Mouse (Mus musculus) midbrain, postnatal 0 days (tissue): ENCODE data around the gene Gm20388. TPM values are rescaled to one million over a fixed set of nuclear protein-coding genes. Genes with fewer than 3 reads are reported as not detected.

Experiments used
- ATAC-seq: fragments of 200-750 bp; cut with Nextera tagmentation; 2 replicates; pipeline ENCODE4 v1.8.0; 2017; ENCODE audit warnings: moderate number of reproducible peaks, mild to moderate bottlenecking, moderate TSS enrichment, moderate library complexity; ENCODE audit not compliant: low FRiP score
- DNase-seq: peaks from one replicate; pipeline ENCODE4 v3.0.0-alpha.2; 2015; ENCODE audit warnings: low spot score
- H3K27ac ChIP-seq: fragments of 300-500 bp; sonication (generic); 2 replicates; pipeline ENCODE4 v1.5.1; 2014; ENCODE audit warnings: low read depth, mild to moderate bottlenecking, low read length, mixed read lengths
- H3K27me3 ChIP-seq: fragments of 300-500 bp; sonication (generic); 2 replicates; pipeline ENCODE4 v1.6.1; 2014; ENCODE audit warnings: low read length, control low read depth, mixed read lengths; ENCODE audit not compliant: insufficient read depth
- H3K36me3 ChIP-seq: fragments of 300-500 bp; sonication (generic); 2 replicates; pipeline ENCODE4 v1.6.1; 2014; ENCODE audit warnings: low read length, control low read depth, mixed read lengths; ENCODE audit not compliant: insufficient read depth
- H3K4me1 ChIP-seq: fragments of 300-500 bp; sonication (generic); 2 replicates; pipeline ENCODE4 v1.6.1; 2014; ENCODE audit warnings: mild to moderate bottlenecking, control low read depth, antibody characterized with exemption, low read length, mixed read lengths; ENCODE audit not compliant: insufficient read depth
- H3K4me2 ChIP-seq: fragments of 300-500 bp; sonication (generic); 2 replicates; pipeline ENCODE4 v1.6.1; 2014; ENCODE audit warnings: low read depth, mild to moderate bottlenecking, low read length, mixed read lengths; ENCODE audit not compliant: poor library complexity, severe bottlenecking
- H3K4me3 ChIP-seq: fragments of 300-500 bp; sonication (generic); 2 replicates; pipeline ENCODE4 v1.5.1; 2014; ENCODE audit warnings: low read depth, mild to moderate bottlenecking, low read length, moderate library complexity
- H3K9ac ChIP-seq: fragments of 300-500 bp; sonication (generic); replicated peaks from 2 replicates; pipeline ENCODE4 v1.6.1; 2014; ENCODE audit warnings: mild to moderate bottlenecking, low read length, moderate library complexity, mixed read lengths; ENCODE audit not compliant: poor library complexity, severe bottlenecking
- H3K9me3 ChIP-seq: fragments of 300-500 bp; sonication (generic); 2 replicates; pipeline ENCODE4 v1.6.1; 2016; ENCODE audit warnings: low read length, control low read depth
- CTCF ChIP-seq: IDR thresholded peaks from 2 replicates; pipeline ENCODE4 v1.5.1; 2016; ENCODE audit warnings: antibody characterized with exemption, mild to moderate bottlenecking
- WGBS: fragments of 180-500 bp; shearing (Covaris S2); extraction: QIAGEN DNeasy Blood & Tissue Kit; methylation state at CpG from one replicate; pipeline ENCODE4 v1.1.7; 2014; 5-methylcytosine and 5-hydroxymethylcytosine counted together
- polyA plus RNA-seq: library from polyadenylated mRNA; unstranded; fragments of >200 nt; fragmentation: Nextera tagmentation; extraction: Ambion mirVana; gene quantifications from 2 replicates; pipeline ENCODE4 v1.2.1, GENCODE M21; 2015
- total RNA-seq: library from RNA; depleted of rRNA; stranded (reverse); fragments of >200 nt; gene quantifications from 2 replicates; pipeline ENCODE4 v1.2.3, GENCODE M21; 2014

Gene Gm20388
- total and polyA plus RNA-seq, 2 experiments from 2014 or later: 74.2 TPM; not detected in 1

- H3K4me3 ChIP-seq: no peak overlapping the region
- no peak overlapping the region for H3K27ac ChIP-seq
- no peak overlapping the region for H3K9ac ChIP-seq
- no peak overlapping the region for H3K4me2 ChIP-seq
- no peaks in the 10 kb centered on the region for H3K4me1 ChIP-seq
- no peak for DNase-seq
- H3K9me3 ChIP-seq: no peaks in the 10 kb centered on the region
- TF ChIP-seq CTCF: no peak
- 32% methylated on average over 6 of the region's 6 CpGs for WGBS
- no peak for ATAC-seq
- peaks cover 60% of the 10 kb centered on the region for H3K27me3 ChIP-seq
- H3K36me3 ChIP-seq: no peaks in the 10 kb centered on the region
Measured at GRCm38 (mm10) chr8:121092141-121092540, 1181.5 kb downstream of the Gm20388 start.

DNA sequence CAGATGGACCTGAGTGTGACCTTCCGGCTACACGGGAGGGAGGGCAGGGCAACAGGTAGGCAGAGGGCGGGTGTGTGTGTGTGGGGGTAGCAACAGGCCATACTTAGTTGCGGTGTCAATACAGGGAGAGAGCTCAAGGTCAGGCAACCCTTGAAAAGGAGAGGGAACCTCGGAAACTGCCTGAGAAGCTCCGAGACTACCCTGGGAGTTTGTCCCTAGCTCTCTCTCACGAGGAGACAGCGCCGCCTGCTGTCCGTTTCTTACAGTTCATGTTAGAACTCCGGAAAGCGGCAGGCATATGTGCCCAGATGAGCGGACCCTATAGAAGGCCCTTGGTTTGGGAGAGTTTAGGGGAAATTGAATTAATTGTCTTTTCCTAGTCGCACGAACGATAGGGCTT, 1182.0 kb downstream of the Gm20388 start:
- no peak overlapping the region for H3K9ac ChIP-seq
- TF ChIP-seq CTCF: peak; percentile 90
- H3K36me3 ChIP-seq: peaks cover 4% of the 10 kb centered on the region; the same call in 1 of the 2 replicates
- no peaks in the 10 kb centered on the region for H3K9me3 ChIP-seq
- DNase-seq: peak; percentile 90
- ATAC-seq: peak; percentile 32; the same call in 1 of the 2 replicates
- peaks cover 56% of the 10 kb centered on the region for H3K27me3 ChIP-seq
- H3K4me2 ChIP-seq: no peak overlapping the region
- H3K4me3 ChIP-seq: no peak overlapping the region
- no peaks in the 10 kb centered on the region for H3K4me1 ChIP-seq
- WGBS: 5% methylated on average over 16 of the region's 16 CpGs
- no peak overlapping the region for H3K27ac ChIP-seq

DNA sequence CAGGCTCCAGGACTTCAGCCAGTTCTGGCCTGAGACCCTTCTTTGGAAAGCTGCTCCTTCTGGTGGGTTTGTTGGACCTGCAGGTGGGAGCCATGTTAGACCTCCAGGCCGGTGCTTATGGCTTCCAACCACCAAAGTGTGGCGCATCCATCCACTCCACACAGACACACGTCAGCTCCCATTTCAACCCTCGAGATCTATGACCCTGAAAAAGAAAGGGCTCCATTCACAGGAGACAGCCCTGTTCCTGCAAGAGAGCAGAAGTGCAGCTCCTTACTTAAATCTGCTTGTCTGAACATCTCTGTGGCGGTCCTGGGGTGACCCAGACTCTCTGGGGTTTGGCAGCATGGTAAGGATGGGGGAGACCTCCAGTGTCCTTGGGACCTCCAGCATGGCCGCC, 1182.9 kb downstream of the Gm20388 start:
- DNase-seq: no peak
- H3K36me3 ChIP-seq: peaks cover 11% of the 10 kb centered on the region
- H3K4me3 ChIP-seq: no peak overlapping the region
- ATAC-seq: no peak
- TF ChIP-seq CTCF: no peak
- H3K9me3 ChIP-seq: no peaks in the 10 kb centered on the region
- no peak overlapping the region for H3K27ac ChIP-seq
- H3K9ac ChIP-seq: no peak overlapping the region
- no peak overlapping the region for H3K4me2 ChIP-seq
- H3K4me1 ChIP-seq: no peaks in the 10 kb centered on the region
- H3K27me3 ChIP-seq: peaks cover 53% of the 10 kb centered on the region
- 66% methylated on average over 6 of the region's 6 CpGs for WGBS

GRCm38 (mm10) chr8:121104049-121104818, 1193.6 kb downstream of the Gm20388 start:
- DNase-seq: peak; percentile 88
- 54% methylated on average over 17 of the region's 17 CpGs for WGBS
- peak; percentile 98 for TF ChIP-seq CTCF
- Histone ChIP-seq H3K27me3 (no peaks in the 10 kb centered on the region), H3K4me2 (no peak overlapping the region), H3K4me1 (peaks cover 5% of the 10 kb centered on the region; the same call in 1 of the 2 replicates), H3K9me3 (no peaks in the 10 kb centered on the region), H3K4me3 (no peak overlapping the region), H3K9ac (no peak overlapping the region), H3K36me3 (peaks cover 30% of the 10 kb centered on the region), H3K27ac (no peak overlapping the region)
- ATAC-seq: no peak; the same call in 1 of the 2 replicates

GRCm38 (mm10) chr8:121107668-121108656, 1197.3 kb downstream of the Gm20388 start, which contains the start of gene Mthfsd:
Gene Mthfsd (minus strand): TSS chr8:121108392.
- 1% methylated on average over 75 of the region's 75 CpGs for WGBS
- H3K4me2 ChIP-seq: peak within 1 kb of the TSS; percentile 88
- ATAC-seq: peak; percentile 94
- 0 out of 2 replicates have a peak, but pooled peaks cover 6% of the 10 kb centered on the region for H3K27me3 ChIP-seq
- peaks cover 3% of the 10 kb centered on the region for H3K36me3 ChIP-seq
- DNase-seq: peak; percentile 99
- peak within 1 kb of the TSS; percentile 85 for H3K27ac ChIP-seq
- TF ChIP-seq CTCF: peak; percentile 31; the same call in 1 of the 2 replicates
- H3K4me1 ChIP-seq: peaks cover 5% of the 10 kb centered on the region; the same call in 1 of the 2 replicates
- H3K9ac ChIP-seq: peak within 1 kb of the TSS; percentile 78
- H3K4me3 ChIP-seq: peak within 1 kb of the TSS; percentile 70
- H3K9me3 ChIP-seq: no peaks in the 10 kb centered on the region
